Mouse (Mus musculus) lung, embryonic 14.5 days (tissue): ENCODE measurements around the gene Tifab. TPM values are rescaled to one million over a fixed set of nuclear protein-coding genes. Genes with fewer than 3 reads are reported as not detected.

Experiments
- ATAC-seq: fragments of 200-750 bp; cut with Nextera tagmentation; 2 replicates; pipeline ENCODE4 v1.8.0; 2017; ENCODE audit warnings: mild to moderate bottlenecking, moderate TSS enrichment, moderate library complexity; ENCODE audit not compliant: insufficient read depth
- DNase-seq: peaks from one replicate; pipeline ENCODE4 v3.0.0-alpha.2; 2015
- H3K27ac ChIP-seq: fragments of 300-500 bp; sonication (generic); 2 replicates; pipeline ENCODE4 v1.5.1; 2014; ENCODE audit warnings: low read depth, mild to moderate bottlenecking, moderate library complexity
- H3K27me3 ChIP-seq: fragments of 300-500 bp; sonication (generic); 2 replicates; pipeline ENCODE4 v1.6.1; 2014; ENCODE audit warnings: low read length, control low read depth; ENCODE audit not compliant: insufficient read depth
- H3K36me3 ChIP-seq: fragments of 300-500 bp; sonication (generic); 2 replicates; pipeline ENCODE4 v1.6.1; 2014; ENCODE audit warnings: control low read depth; ENCODE audit not compliant: insufficient read depth
- H3K4me1 ChIP-seq: fragments of 300-500 bp; sonication (generic); 2 replicates; pipeline ENCODE4 v1.6.1; 2014; ENCODE audit warnings: antibody characterized with exemption, control low read depth; ENCODE audit not compliant: insufficient read depth
- H3K4me2 ChIP-seq: fragments of 300-500 bp; sonication (generic); 2 replicates; pipeline ENCODE4 v1.6.1; 2014; ENCODE audit warnings: mild to moderate bottlenecking
- H3K4me3 ChIP-seq: fragments of 300-500 bp; sonication (generic); 2 replicates; pipeline ENCODE4 v1.5.1; 2014; ENCODE audit warnings: low read depth, low read length
- H3K9ac ChIP-seq: fragments of 300-500 bp; sonication (generic); 2 replicates; pipeline ENCODE4 v1.6.1; 2014
- H3K9me3 ChIP-seq: fragments of 300-500 bp; sonication (generic); 2 replicates; pipeline ENCODE4 v1.6.1; 2016; ENCODE audit warnings: low read depth, low read length, control low read depth
- CTCF ChIP-seq: IDR thresholded peaks from 2 replicates; pipeline ENCODE4 v1.5.1; 2016; ENCODE audit warnings: antibody characterized with exemption, low read depth
- WGBS: fragments of 180-500 bp; shearing (Covaris S2); extraction: QIAGEN DNeasy Blood & Tissue Kit; methylation state at CpG from one replicate; pipeline ENCODE4 v1.1.7; 2014; 5-methylcytosine and 5-hydroxymethylcytosine counted together
- polyA plus RNA-seq: library from polyadenylated mRNA; unstranded; fragments of >200 nt; fragmentation: Nextera tagmentation; extraction: Ambion mirVana; gene quantifications from 2 replicates; pipeline ENCODE4 v1.2.1, GENCODE M21; 2014

The Tifab gene
- polyA plus RNA-seq, 1 experiment from 2014 or later, result 1.0 TPM

- Histone ChIP-seq H3K9ac (no peak overlapping the region), H3K4me3 (no peak overlapping the region), H3K27ac (no peak overlapping the region), H3K27me3 (no peaks in the 10 kb centered on the region), H3K9me3 (no peaks in the 10 kb centered on the region), H3K4me1 (peaks cover 3% of the 10 kb centered on the region; the same call in 1 of the 2 replicates), H3K36me3 (no peaks in the 10 kb centered on the region), H3K4me2 (no peak overlapping the region)
- DNase-seq (no peak), ATAC-seq (no peak)
- 52% methylated on average over 4 of the region's 4 CpGs for WGBS
- no peak for TF ChIP-seq CTCF
Observed at GRCm38 (mm10) chr13:56175848-56176247, 2.8 kb downstream of the Tifab start.

DNA sequence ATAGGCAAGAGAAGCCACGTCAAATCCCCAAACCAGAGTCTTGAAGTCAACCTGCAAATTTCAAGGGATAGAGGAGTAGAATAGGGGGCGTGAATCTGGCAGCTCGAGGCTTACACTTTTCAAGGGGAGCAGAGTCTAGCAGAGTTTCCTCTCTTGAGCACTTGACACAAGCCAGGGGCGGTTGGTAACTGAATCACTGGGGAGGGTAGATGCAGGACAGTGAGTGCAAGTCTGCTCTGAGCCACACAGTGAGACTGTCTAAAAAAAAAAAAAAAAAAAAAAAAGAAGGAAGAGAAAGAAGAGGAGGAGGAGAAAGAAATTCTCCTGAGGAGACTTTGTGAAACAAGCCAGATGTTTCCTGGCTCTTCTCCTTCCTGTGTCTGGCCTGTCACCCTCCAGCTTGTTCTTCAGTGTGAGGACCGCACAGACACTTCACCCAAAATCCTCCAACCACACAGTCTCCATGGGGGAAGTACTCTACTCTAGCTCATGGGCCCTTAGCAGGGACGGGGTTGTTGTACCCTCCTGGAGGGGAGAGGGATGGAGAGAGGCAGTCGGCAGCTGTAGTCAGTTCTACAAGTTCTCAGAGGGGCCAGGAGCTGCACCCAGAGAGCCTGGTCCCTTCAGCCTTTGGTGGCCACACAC is 5.7 kb downstream of the Tifab start:
- ATAC-seq, result no peak
- Histone ChIP-seq H3K4me2 (no peak overlapping the region), H3K36me3 (no peaks in the 10 kb centered on the region), H3K27me3 (no peaks in the 10 kb centered on the region), H3K27ac (no peak overlapping the region), H3K4me1 (peaks cover 3% of the 10 kb centered on the region; the same call in 1 of the 2 replicates), H3K4me3 (no peak overlapping the region), H3K9me3 (no peaks in the 10 kb centered on the region), H3K9ac (no peak overlapping the region)
- 48% methylated on average over 7 of the region's 7 CpGs for WGBS
- no peak for TF ChIP-seq CTCF
- peak; percentile 19 for DNase-seq

DNA sequence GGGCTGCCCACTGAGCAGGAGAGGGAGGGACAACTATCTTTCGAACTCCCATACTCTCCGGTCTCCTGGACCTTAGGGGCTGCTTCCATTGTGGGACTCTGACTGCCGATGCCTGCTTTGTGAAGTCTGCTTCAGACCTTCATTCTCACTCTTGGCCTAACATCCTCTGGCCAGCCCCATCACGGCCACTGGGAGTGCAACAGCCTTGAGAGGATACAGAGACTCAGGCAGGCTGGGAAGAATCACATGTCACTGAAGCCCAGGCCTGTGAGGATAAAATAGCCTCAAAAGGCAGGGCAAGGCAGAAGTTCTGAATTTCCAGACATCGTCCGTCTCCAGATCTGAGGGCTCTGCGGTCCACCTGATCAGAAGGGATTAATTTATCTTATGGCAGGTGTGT is 6.6 kb downstream of the Tifab start:
- no peaks in the 10 kb centered on the region for H3K36me3 ChIP-seq
- H3K4me3 ChIP-seq, result no peak overlapping the region
- 75% methylated on average over 7 of the region's 7 CpGs for WGBS
- no peak for TF ChIP-seq CTCF
- H3K27ac ChIP-seq, result no peak overlapping the region
- H3K9ac ChIP-seq, result no peak overlapping the region
- DNase-seq (no peak), ATAC-seq (no peak)
- H3K9me3 ChIP-seq, result no peaks in the 10 kb centered on the region
- no peaks in the 10 kb centered on the region for H3K27me3 ChIP-seq
- peaks cover 3% of the 10 kb centered on the region; the same call in 1 of the 2 replicates for H3K4me1 ChIP-seq
- H3K4me2 ChIP-seq, result no peak overlapping the region

DNA sequence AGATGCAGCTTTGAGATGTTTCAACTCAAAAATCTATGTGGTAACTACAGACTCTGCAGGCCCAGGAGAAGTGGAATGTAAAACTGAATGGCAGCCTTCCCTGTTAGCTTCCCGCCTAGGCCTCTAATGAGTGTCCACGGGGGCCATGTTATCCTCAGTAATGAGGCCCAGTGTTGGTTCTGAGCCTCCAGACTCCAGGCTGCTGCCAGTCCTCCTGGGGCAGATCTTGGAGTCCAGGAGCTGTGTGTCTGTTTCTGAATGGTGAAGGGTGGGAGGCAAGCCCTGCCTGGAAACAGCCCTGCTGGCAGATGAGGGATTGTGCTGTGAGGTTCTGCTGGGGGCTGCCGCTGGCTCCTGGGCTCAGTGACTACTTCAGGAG is 10.3 kb downstream of the Tifab start:
- no peak overlapping the region for H3K27ac ChIP-seq
- no peak overlapping the region for H3K9ac ChIP-seq
- H3K4me3 ChIP-seq, result no peak overlapping the region
- H3K27me3 ChIP-seq, result no peaks in the 10 kb centered on the region
- ATAC-seq (peak; percentile 40; the same call in 1 of the 2 replicates), DNase-seq (no peak)
- H3K4me1 ChIP-seq, result no peaks in the 10 kb centered on the region
- no peaks in the 10 kb centered on the region for H3K36me3 ChIP-seq
- no peak for TF ChIP-seq CTCF
- no peaks in the 10 kb centered on the region for H3K9me3 ChIP-seq
- no peak overlapping the region for H3K4me2 ChIP-seq
- WGBS, result 44% methylated on average over 3 of the region's 3 CpGs

DNA sequence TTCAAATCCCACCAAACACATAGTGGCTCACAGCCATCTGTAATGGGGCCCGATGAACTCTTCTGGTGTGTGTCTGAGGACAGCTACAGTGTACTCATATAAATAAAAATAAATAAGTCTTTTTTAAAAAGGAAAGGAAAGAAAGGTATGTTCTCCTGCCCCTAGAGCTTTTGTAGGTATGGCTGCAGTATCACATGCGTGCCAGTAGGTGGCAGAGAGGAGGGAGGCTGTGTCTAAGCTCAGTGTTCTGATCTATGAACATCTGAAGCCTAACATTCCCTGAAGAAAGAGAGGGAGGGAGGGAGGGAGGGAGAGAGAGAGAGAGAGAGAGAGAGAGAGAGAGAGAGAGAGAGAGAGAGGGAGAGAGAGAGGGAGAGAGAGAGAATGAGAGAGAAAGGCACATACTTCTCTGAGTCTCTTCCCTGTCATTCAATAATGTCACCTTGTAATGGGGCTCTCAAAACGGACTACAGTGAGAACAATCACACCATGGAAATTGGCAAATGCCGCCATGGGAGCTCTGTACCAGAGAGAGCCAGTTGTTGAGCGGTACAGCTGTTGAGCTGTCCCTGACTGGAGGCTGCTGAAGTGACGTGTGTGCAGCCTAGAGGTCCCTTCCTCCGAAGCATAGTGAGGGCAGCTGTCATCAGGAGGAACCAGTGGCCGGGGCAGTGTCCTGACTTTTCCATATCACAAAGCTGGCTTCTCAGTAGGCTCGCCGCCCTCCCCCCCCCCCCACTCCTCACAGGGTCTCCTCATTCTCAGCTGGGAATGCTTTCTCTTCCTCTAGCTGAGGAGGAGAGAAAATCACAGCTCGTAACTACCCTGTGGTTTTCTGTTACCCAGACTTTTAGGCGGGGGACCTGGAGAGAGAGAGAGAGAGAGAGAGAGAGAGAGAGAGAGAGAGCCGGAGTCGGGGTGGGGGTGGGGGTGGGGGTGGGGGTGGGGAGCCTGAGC is 11.0 kb downstream of the Tifab start:
- Histone ChIP-seq H3K4me1 (no peaks in the 10 kb centered on the region), H3K4me3 (no peak overlapping the region), H3K9me3 (no peaks in the 10 kb centered on the region), H3K27me3 (no peaks in the 10 kb centered on the region), H3K9ac (no peak overlapping the region), H3K27ac (no peak overlapping the region), H3K36me3 (no peaks in the 10 kb centered on the region), H3K4me2 (peak overlapping the region; percentile 20; the same call in 1 of the 2 replicates)
- whole genome bisulfite sequencing, result 29% methylated on average over 12 of the region's 14 CpGs
- peak; percentile 82 for ATAC-seq
- DNase-seq, result peak; percentile 60
- peak; percentile 81 for TF ChIP-seq CTCF

DNA sequence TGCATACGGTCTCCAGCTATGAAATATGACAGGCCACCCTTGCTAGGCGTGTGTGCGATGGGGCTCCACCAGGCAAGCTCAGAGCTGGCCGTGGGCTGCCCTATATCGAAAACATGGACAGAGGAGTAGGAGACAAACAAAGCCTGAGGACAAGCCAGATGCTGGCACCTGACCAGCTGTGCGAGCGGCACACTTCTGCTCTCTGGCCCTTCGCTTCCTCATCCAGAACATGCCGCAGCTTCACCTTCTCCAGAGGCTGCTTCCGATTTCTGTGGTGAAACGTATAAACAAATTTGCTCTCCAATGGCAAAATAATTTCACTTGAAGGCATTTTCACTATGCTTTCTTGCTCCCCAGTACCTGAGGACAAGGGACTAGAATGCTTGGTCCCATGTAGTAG is 13.1 kb downstream of the Tifab start:
- no peak for ATAC-seq
- H3K4me1 ChIP-seq, result no peaks in the 10 kb centered on the region

DNA sequence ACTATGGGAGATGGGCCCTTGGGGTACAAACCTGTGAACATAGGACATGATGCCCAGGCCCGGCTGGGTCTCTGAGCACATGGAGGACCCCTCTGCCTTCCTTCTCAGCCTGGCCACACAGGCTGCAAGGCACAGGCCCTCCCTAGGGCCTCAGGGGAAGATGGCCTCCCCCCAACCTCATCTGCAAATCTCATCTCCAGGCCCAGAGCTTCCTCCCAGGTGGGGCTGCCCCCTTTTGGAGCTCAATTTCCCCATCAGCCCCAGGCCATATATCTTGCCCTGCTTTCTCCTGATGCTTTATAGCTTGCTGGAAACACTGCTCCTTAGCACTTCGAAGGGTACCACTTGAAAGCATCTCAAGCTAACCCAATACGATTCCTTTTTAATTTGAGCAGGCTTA is 14.3 kb downstream of the Tifab start:
- 93% methylated on average over 3 of the region's 3 CpGs for WGBS
- TF ChIP-seq CTCF, result no peak
- Histone ChIP-seq H3K4me1 (no peaks in the 10 kb centered on the region), H3K4me2 (no peak overlapping the region), H3K27ac (no peak overlapping the region), H3K36me3 (no peaks in the 10 kb centered on the region), H3K9ac (no peak overlapping the region), H3K9me3 (no peaks in the 10 kb centered on the region), H3K4me3 (no peak overlapping the region), H3K27me3 (peaks cover 4% of the 10 kb centered on the region; the same call in 1 of the 2 replicates)
- DNase-seq (no peak), ATAC-seq (no peak)

More for the DNA sequence above, 13.1 kb downstream of the Tifab start:
- DNase-seq, result no peak
- Histone ChIP-seq H3K9ac (no peak overlapping the region), H3K4me3 (no peak overlapping the region), H3K27me3 (no peaks in the 10 kb centered on the region), H3K27ac (no peak overlapping the region), H3K36me3 (no peaks in the 10 kb centered on the region), H3K9me3 (no peaks in the 10 kb centered on the region), H3K4me2 (no peak overlapping the region)
- WGBS, result 78% methylated on average over 11 of the region's 11 CpGs
- no peak for TF ChIP-seq CTCF
